Mouse (Mus musculus) hindbrain, embryonic 16.5 days (tissue): ENCODE measurements at regions not wholly inside any gene's neighbourhood (a gene's known extent, or its start where the extent isn't known, plus 50 kb on each side); places are given as distances from the start of the nearest gene placed in this dataset.

Experiments
- ATAC-seq: fragments of 200-750 bp; cut with Nextera tagmentation; 2 replicates; pipeline ENCODE4 v1.8.0; 2017; ENCODE audit warnings: moderate TSS enrichment, moderate library complexity
- H3K27ac ChIP-seq: fragments of 300-500 bp; sonication (generic); 2 replicates; pipeline ENCODE4 v1.5.1; 2014; ENCODE audit warnings: low read depth, mild to moderate bottlenecking, control low read depth, low read length, moderate library complexity
- H3K27me3 ChIP-seq: fragments of 300-500 bp; sonication (generic); replicated peaks from 2 replicates; pipeline ENCODE4 v1.6.1; 2014; ENCODE audit warnings: low read length; ENCODE audit not compliant: control insufficient read depth, insufficient read depth
- H3K36me3 ChIP-seq: fragments of 300-500 bp; sonication (generic); 2 replicates; pipeline ENCODE4 v1.6.1; 2014; ENCODE audit warnings: mild to moderate bottlenecking, low read length, moderate library complexity, mixed read lengths; ENCODE audit not compliant: control insufficient read depth, insufficient read depth
- H3K4me1 ChIP-seq: fragments of 300-500 bp; sonication (generic); 2 replicates; pipeline ENCODE4 v1.6.1; 2014; ENCODE audit warnings: low read depth, low read length; ENCODE audit not compliant: control insufficient read depth, insufficient read depth
- H3K4me2 ChIP-seq: fragments of 300-500 bp; sonication (generic); 2 replicates; pipeline ENCODE4 v1.6.1; 2014; ENCODE audit warnings: mild to moderate bottlenecking, low read length, control low read depth, moderate library complexity
- H3K4me3 ChIP-seq: fragments of 300-500 bp; sonication (generic); 2 replicates; pipeline ENCODE4 v1.5.1; 2014; ENCODE audit warnings: mild to moderate bottlenecking, low read length, control low read depth, moderate library complexity
- H3K9ac ChIP-seq: fragments of 300-500 bp; sonication (generic); 2 replicates; pipeline ENCODE4 v1.6.1; 2014; ENCODE audit warnings: low read depth, mild to moderate bottlenecking, control low read depth, low read length, moderate library complexity
- H3K9me3 ChIP-seq: fragments of 300-500 bp; sonication (generic); 2 replicates; pipeline ENCODE4 v1.6.1; 2014; ENCODE audit warnings: mild to moderate bottlenecking, low read length, moderate library complexity; ENCODE audit not compliant: control insufficient read depth
- whole genome bisulfite sequencing: fragments of 180-500 bp; shearing (Covaris S2); extraction: QIAGEN DNeasy Blood & Tissue Kit; methylation state at CpG from one replicate; pipeline ENCODE4 v1.1.7; 2014; 5-methylcytosine and 5-hydroxymethylcytosine counted together

DNA sequence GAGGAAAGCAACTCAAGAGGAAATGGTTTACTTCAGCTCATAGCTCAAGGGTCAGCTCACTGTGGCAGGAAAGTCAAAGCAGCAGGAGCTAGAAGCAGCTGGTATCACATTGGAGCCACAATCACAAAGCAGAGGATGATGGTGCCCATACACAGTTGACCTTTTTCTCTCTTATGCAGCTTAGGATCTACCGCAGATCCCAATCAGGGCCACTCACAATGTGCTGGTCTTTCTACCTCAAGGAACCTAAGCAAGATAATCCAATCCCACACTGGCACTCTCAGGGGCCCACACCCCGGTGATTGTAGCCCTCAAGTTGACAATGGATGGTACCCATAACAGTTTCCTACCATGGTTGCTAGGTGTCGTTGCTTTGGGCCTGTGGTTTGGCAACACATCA, 55.6 kb upstream of the Gm11983 start:
- H3K9me3 ChIP-seq: no peaks in the 10 kb centered on the region
- H3K9ac ChIP-seq: no peak overlapping the region
- H3K4me3 ChIP-seq: no peak overlapping the region
- WGBS: 94% methylated on average over 3 of the region's 3 CpGs
- no peak overlapping the region for H3K27ac ChIP-seq
- no peaks in the 10 kb centered on the region for H3K27me3 ChIP-seq
- no peak for ATAC-seq
- no peaks in the 10 kb centered on the region for H3K36me3 ChIP-seq
- no peak overlapping the region for H3K4me2 ChIP-seq
- no peaks in the 10 kb centered on the region; the same call in 1 of the 2 replicates for H3K4me1 ChIP-seq

DNA sequence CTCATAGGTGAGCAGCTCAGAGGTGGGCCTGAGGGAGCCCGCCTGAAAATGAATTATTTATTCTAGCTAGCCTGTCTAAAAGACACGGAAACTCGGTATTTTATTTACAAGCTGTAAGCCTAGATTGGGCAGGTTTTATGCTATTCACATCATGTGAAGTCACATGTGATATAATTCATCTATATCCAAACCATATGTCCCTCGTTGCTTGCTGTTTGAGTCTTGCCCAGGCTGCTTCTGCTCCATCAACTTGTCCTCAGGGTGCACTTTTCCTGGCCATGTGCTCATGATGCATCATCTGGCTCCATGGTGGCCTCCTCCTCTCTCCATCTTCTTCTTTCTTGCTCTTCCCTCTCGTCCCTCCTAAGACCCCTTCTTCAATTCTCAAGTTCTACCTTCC, 53.0 kb upstream of the Gm11983 start:
- H3K27ac ChIP-seq: no peak overlapping the region

DNA sequence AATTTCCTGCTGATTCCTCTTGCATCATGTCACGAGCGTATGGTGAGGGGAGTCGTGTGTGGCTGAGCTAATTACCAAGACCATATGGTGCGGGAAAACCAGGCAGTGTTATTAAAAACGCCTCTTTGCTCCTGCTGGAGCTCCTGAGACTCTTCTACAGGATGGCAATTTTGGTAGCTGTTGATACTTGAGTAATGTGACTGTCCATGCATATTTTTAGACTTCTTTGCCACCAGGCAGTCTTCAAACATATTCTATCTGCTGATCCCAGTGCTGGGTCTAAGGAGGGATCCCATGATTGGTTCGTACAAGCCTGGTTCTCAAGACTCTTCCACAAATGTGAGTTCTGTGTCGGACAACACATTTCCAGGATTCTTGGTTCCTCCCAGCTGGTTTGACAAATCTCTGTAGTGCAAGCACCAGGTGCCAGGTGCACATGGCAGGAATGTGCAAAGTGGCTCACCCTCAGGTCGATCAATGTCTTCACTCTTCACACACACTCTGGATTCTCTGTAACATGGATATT, 52.3 kb upstream of the Gm11983 start:
- 53% methylated on average over 8 of the region's 8 CpGs for WGBS
- peak; percentile 84 for ATAC-seq
- no peak overlapping the region for H3K27ac ChIP-seq

More for the DNA sequence above, 53.0 kb upstream of the Gm11983 start:
- Histone ChIP-seq H3K27me3 (no peaks in the 10 kb centered on the region), H3K36me3 (no peaks in the 10 kb centered on the region), H3K4me3 (no peak overlapping the region), H3K9ac (no peak overlapping the region), H3K4me1 (no peaks in the 10 kb centered on the region), H3K9me3 (no peaks in the 10 kb centered on the region), H3K4me2 (no peak overlapping the region)
- whole genome bisulfite sequencing: 74% methylated on average over 5 of the region's 5 CpGs
- no peak for ATAC-seq

DNA sequence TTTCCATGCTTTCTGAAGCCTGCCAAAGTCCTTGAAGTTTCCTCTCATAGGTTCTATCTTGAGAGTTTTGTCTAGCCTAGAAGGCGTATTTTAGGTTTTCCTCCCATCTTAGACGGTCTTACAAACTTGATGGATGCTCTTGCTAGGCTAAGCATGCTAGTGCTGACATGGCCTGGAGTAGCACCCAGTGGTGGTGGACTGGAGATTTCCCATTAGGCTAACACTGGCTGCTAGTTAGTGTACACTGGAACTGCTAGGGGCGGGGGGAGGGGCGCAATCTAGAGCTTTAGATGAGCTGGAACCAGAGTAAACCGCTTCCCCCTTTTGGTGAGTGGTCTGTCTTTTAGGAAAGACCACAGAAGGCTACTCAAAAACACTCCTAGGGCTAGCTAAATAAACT, 51.7 kb upstream of the Gm11983 start:
- H3K36me3 ChIP-seq: no peaks in the 10 kb centered on the region
- WGBS: 87% methylated on average over 5 of the region's 5 CpGs
- H3K4me3 ChIP-seq: no peak overlapping the region
- no peak overlapping the region for H3K4me2 ChIP-seq
- H3K4me1 ChIP-seq: no peaks in the 10 kb centered on the region
- no peaks in the 10 kb centered on the region for H3K9me3 ChIP-seq
- H3K9ac ChIP-seq: no peak overlapping the region
- H3K27me3 ChIP-seq: no peaks in the 10 kb centered on the region
- ATAC-seq: 0 out of 2 replicates have a peak, but pooled peaks have one; percentile 38
- H3K27ac ChIP-seq: no peak overlapping the region; the same call in 1 of the 2 replicates

More for the DNA sequence above, 52.3 kb upstream of the Gm11983 start:
- Histone ChIP-seq H3K4me1 (no peaks in the 10 kb centered on the region), H3K9ac (no peak overlapping the region), H3K9me3 (no peaks in the 10 kb centered on the region), H3K36me3 (no peaks in the 10 kb centered on the region), H3K27me3 (no peaks in the 10 kb centered on the region), H3K4me2 (no peak overlapping the region), H3K4me3 (no peak overlapping the region)
